Mouse (Mus musculus) neutrophil, adult 65 days (primary cell): ENCODE data around the gene Gm17175. TPM values are rescaled to one million over a fixed set of nuclear protein-coding genes. Genes with fewer than 3 reads are reported as not detected.

ENCODE experiments used
- total RNA-seq: library from RNA; stranded (reverse); gene quantifications from 2 replicates; pipeline ENCODE4 v1.2.4, GENCODE M21; 2023

Gm17175 gene
- total RNA-seq: not detected in 2 replicates

GRCm38 (mm10) chr14:51573963-51574362, at the start of gene Gm17175:
Gm17175 (minus strand) TSS chr14:51574063.

GRCm38 (mm10) chr14:51611210-51611609, 37.3 kb upstream of the Gm17175 start, which contains the start of gene Gm17078:
Gm17078 (minus strand) TSS chr14:51611310.

GRCm38 (mm10) chr14:51592039-51592438, 18.2 kb upstream of the Gm17175 start, which contains the start of gene Gm17174:
Gm17174 (minus strand) TSS chr14:51592139.

GRCm38 (mm10) chr14:51552490-51552889, 21.4 kb downstream of the Gm17175 start, which contains the start of gene Gm5622:
Gm5622 (plus strand) TSS chr14:51552790.

Other genes starting within 250 kb of the Gm17175 start
- gene Gm7247, start 212.3 kb downstream of the Gm17175 start, total RNA-seq: not detected in 2 replicates
- gene Vmn2r88, start 163.2 kb downstream of the Gm17175 start, total RNA-seq: not detected in 2 replicates
- gene Vmn2r89, start 122.2 kb downstream of the Gm17175 start, total RNA-seq: not detected in 2 replicates
- not detected in 2 replicates for gene Gm5622, start 21.3 kb downstream of the Gm17175 start, total RNA-seq
- not detected in 2 replicates for gene Gm17174, start 18.1 kb upstream of the Gm17175 start, total RNA-seq
- not detected in 2 replicates for gene Gm17078, start 37.2 kb upstream of the Gm17175 start, total RNA-seq
- gene Gm4181, start 61.6 kb upstream of the Gm17175 start, total RNA-seq: not detected in 2 replicates
- gene Gm17079, start 121.4 kb upstream of the Gm17175 start, total RNA-seq: not detected in 2 replicates
- gene Gm5800, start 143.1 kb upstream of the Gm17175 start, total RNA-seq: not detected in 2 replicates
- gene Ang4, start 199.5 kb upstream of the Gm17175 start, total RNA-seq: not detected in 2 replicates
- gene AY358078, start 226.0 kb upstream of the Gm17175 start, total RNA-seq: not detected in 2 replicates